Mouse (Mus musculus): ENCODE measurements around the gene Gm20388. TPM values are rescaled to one million over a fixed set of nuclear protein-coding genes. Genes with fewer than 3 reads are reported as not detected.

Gene Gm20388
- polyA plus RNA-seq, 1 experiment = 28.1 TPM

- H3K9me3 ChIP-seq (replicated peaks; ENCODE audit: control insufficient read depth, insufficient read depth, low read length, poor library complexity, severe bottlenecking) = no peaks in the 10 kb centered on the region; the same call in 1 of the 2 replicates
- H3K27me3 ChIP-seq (ENCODE audit: control insufficient read depth, insufficient read depth, low read length, poor library complexity, severe bottlenecking) = no peaks in the 10 kb centered on the region
- H3K9ac ChIP-seq (ENCODE audit: low read depth, poor library complexity, severe bottlenecking) = no peak overlapping the region
- no peaks in the 10 kb centered on the region for H3K36me3 ChIP-seq (ENCODE audit: control insufficient read depth, insufficient read depth, low read length, poor library complexity, severe bottlenecking)
- no peak overlapping the region for H3K4me3 ChIP-seq (ENCODE audit: low read depth, low read length)
- H3K4me1 ChIP-seq (ENCODE audit: control insufficient read depth, insufficient read depth, low read length) = no peaks in the 10 kb centered on the region
- TF ChIP-seq EP300 (IDR thresholded peaks at IDR 0.05; ENCODE audit: insufficient read depth, low read depth, low read length) = 0 out of 2 replicates have a peak, but pooled peaks have one; percentile 35
- no peak for TF ChIP-seq POLR2A (IDR thresholded peaks at IDR 0.05; ENCODE audit: insufficient read depth, low read length)
- TF ChIP-seq CTCF (IDR thresholded peaks at IDR 0.05; ENCODE audit: low read depth, low read length) = peak; percentile 100
- H3K27ac ChIP-seq (ENCODE audit: insufficient read depth, low read length) = no peak overlapping the region
Measured at GRCm38 (mm10) chr8:121751407-121751806, 1840.8 kb downstream of the Gm20388 start.

GRCm38 (mm10) chr8:121758470-121758869, 1847.8 kb downstream of the Gm20388 start:
- Histone ChIP-seq H3K4me3 (ENCODE audit: low read depth, low read length) (no peak overlapping the region), H3K9ac (ENCODE audit: low read depth, poor library complexity, severe bottlenecking) (no peak overlapping the region), H3K4me1 (ENCODE audit: control insufficient read depth, insufficient read depth, low read length) (no peaks in the 10 kb centered on the region), H3K36me3 (ENCODE audit: control insufficient read depth, insufficient read depth, low read length, poor library complexity, severe bottlenecking) (no peaks in the 10 kb centered on the region), H3K27me3 (ENCODE audit: control insufficient read depth, insufficient read depth, low read length, poor library complexity, severe bottlenecking) (no peaks in the 10 kb centered on the region), H3K9me3 (replicated peaks; ENCODE audit: control insufficient read depth, insufficient read depth, low read length, poor library complexity, severe bottlenecking) (no peaks in the 10 kb centered on the region), H3K27ac (ENCODE audit: insufficient read depth, low read length) (no peak overlapping the region)
- TF ChIP-seq CTCF (IDR thresholded peaks at IDR 0.05; ENCODE audit: low read depth, low read length) (no peak), EP300 (IDR thresholded peaks at IDR 0.05; ENCODE audit: insufficient read depth, low read depth, low read length) (no peak), POLR2A (IDR thresholded peaks at IDR 0.05; ENCODE audit: insufficient read depth, low read length) (no peak)

GRCm38 (mm10) chr8:121760484-121760883, 1849.8 kb downstream of the Gm20388 start:
- no peaks in the 10 kb centered on the region for H3K36me3 ChIP-seq (ENCODE audit: control insufficient read depth, insufficient read depth, low read length, poor library complexity, severe bottlenecking)
- no peaks in the 10 kb centered on the region for H3K9me3 ChIP-seq (replicated peaks; ENCODE audit: control insufficient read depth, insufficient read depth, low read length, poor library complexity, severe bottlenecking)
- H3K27me3 ChIP-seq (ENCODE audit: control insufficient read depth, insufficient read depth, low read length, poor library complexity, severe bottlenecking) = no peaks in the 10 kb centered on the region
- no peak overlapping the region for H3K27ac ChIP-seq (ENCODE audit: insufficient read depth, low read length)
- no peak for TF ChIP-seq CTCF (IDR thresholded peaks at IDR 0.05; ENCODE audit: low read depth, low read length)
- no peak for TF ChIP-seq EP300 (IDR thresholded peaks at IDR 0.05; ENCODE audit: insufficient read depth, low read depth, low read length)
- no peak for TF ChIP-seq POLR2A (IDR thresholded peaks at IDR 0.05; ENCODE audit: insufficient read depth, low read length)
- no peaks in the 10 kb centered on the region for H3K4me1 ChIP-seq (ENCODE audit: control insufficient read depth, insufficient read depth, low read length)
- H3K9ac ChIP-seq (ENCODE audit: low read depth, poor library complexity, severe bottlenecking) = no peak overlapping the region
- H3K4me3 ChIP-seq (ENCODE audit: low read depth, low read length) = no peak overlapping the region

- Histone ChIP-seq H3K4me1 (ENCODE audit: control insufficient read depth, insufficient read depth, low read length) (no peaks in the 10 kb centered on the region), H3K9ac (ENCODE audit: low read depth, poor library complexity, severe bottlenecking) (no peak overlapping the region), H3K27ac (ENCODE audit: insufficient read depth, low read length) (no peak overlapping the region), H3K4me3 (ENCODE audit: low read depth, low read length) (no peak overlapping the region), H3K27me3 (ENCODE audit: control insufficient read depth, insufficient read depth, low read length, poor library complexity, severe bottlenecking) (no peaks in the 10 kb centered on the region), H3K36me3 (ENCODE audit: control insufficient read depth, insufficient read depth, low read length, poor library complexity, severe bottlenecking) (no peaks in the 10 kb centered on the region), H3K9me3 (replicated peaks; ENCODE audit: control insufficient read depth, insufficient read depth, low read length, poor library complexity, severe bottlenecking) (no peaks in the 10 kb centered on the region)
- no peak for TF ChIP-seq CTCF (IDR thresholded peaks at IDR 0.05; ENCODE audit: low read depth, low read length)
- no peak for TF ChIP-seq EP300 (IDR thresholded peaks at IDR 0.05; ENCODE audit: insufficient read depth, low read depth, low read length)
- no peak for TF ChIP-seq POLR2A (IDR thresholded peaks at IDR 0.05; ENCODE audit: insufficient read depth, low read length)
Measured at GRCm38 (mm10) chr8:121761480-121761879, 1850.8 kb downstream of the Gm20388 start.

GRCm38 (mm10) chr8:121762999-121763699, 1852.5 kb downstream of the Gm20388 start:
- no peaks in the 10 kb centered on the region for H3K9me3 ChIP-seq (replicated peaks; ENCODE audit: control insufficient read depth, insufficient read depth, low read length, poor library complexity, severe bottlenecking)
- no peak for TF ChIP-seq POLR2A (IDR thresholded peaks at IDR 0.05; ENCODE audit: insufficient read depth, low read length)
- no peak for TF ChIP-seq EP300 (IDR thresholded peaks at IDR 0.05; ENCODE audit: insufficient read depth, low read depth, low read length)
- TF ChIP-seq CTCF (IDR thresholded peaks at IDR 0.05; ENCODE audit: low read depth, low read length) = no peak
- H3K27me3 ChIP-seq (ENCODE audit: control insufficient read depth, insufficient read depth, low read length, poor library complexity, severe bottlenecking) = no peaks in the 10 kb centered on the region
- no peaks in the 10 kb centered on the region for H3K36me3 ChIP-seq (ENCODE audit: control insufficient read depth, insufficient read depth, low read length, poor library complexity, severe bottlenecking)
- H3K4me1 ChIP-seq (ENCODE audit: control insufficient read depth, insufficient read depth, low read length) = no peaks in the 10 kb centered on the region
- no peak overlapping the region for H3K9ac ChIP-seq (ENCODE audit: low read depth, poor library complexity, severe bottlenecking)
- no peak overlapping the region for H3K27ac ChIP-seq (ENCODE audit: insufficient read depth, low read length)
- H3K4me3 ChIP-seq (ENCODE audit: low read depth, low read length) = no peak overlapping the region

- Histone ChIP-seq H3K9me3 (replicated peaks; ENCODE audit: control insufficient read depth, insufficient read depth, low read length, poor library complexity, severe bottlenecking) (no peaks in the 10 kb centered on the region), H3K9ac (ENCODE audit: low read depth, poor library complexity, severe bottlenecking) (no peak overlapping the region), H3K4me3 (ENCODE audit: low read depth, low read length) (no peak overlapping the region), H3K27me3 (ENCODE audit: control insufficient read depth, insufficient read depth, low read length, poor library complexity, severe bottlenecking) (no peaks in the 10 kb centered on the region), H3K4me1 (ENCODE audit: control insufficient read depth, insufficient read depth, low read length) (no peaks in the 10 kb centered on the region), H3K27ac (ENCODE audit: insufficient read depth, low read length) (no peak overlapping the region), H3K36me3 (ENCODE audit: control insufficient read depth, insufficient read depth, low read length, poor library complexity, severe bottlenecking) (no peaks in the 10 kb centered on the region)
- no peak for TF ChIP-seq EP300 (IDR thresholded peaks at IDR 0.05; ENCODE audit: insufficient read depth, low read depth, low read length)
- no peak for TF ChIP-seq POLR2A (IDR thresholded peaks at IDR 0.05; ENCODE audit: insufficient read depth, low read length)
- no peak for TF ChIP-seq CTCF (IDR thresholded peaks at IDR 0.05; ENCODE audit: low read depth, low read length)
Measured at GRCm38 (mm10) chr8:121763700-121764013, 1853.0 kb downstream of the Gm20388 start.

All from ES-Bruce4 (cell line).